Mouse (Mus musculus) E14TG2a.4 (cell line): Measurements from ENCODE around the gene Gars.

Source experiments
- CTCF ChIP-seq: conservative IDR thresholded peaks from 2 replicates; pipeline ENCODE4 v1.5.1; 2014; ENCODE audit warnings: low read length
- NANOG ChIP-seq: IDR thresholded peaks from 2 replicates; pipeline ENCODE4 v1.6.1; 2014; ENCODE audit warnings: borderline replicate concordance, low read length, mixed read lengths
- POU5F1 ChIP-seq: IDR thresholded peaks from 2 replicates; pipeline ENCODE4 v1.6.1; 2014; ENCODE audit warnings: low read length, borderline replicate concordance

- no peak for TF ChIP-seq CTCF
- no peak for TF ChIP-seq NANOG
- TF ChIP-seq POU5F1: no peak
Measured at GRCm38 (mm10) chr6:55082261-55083051, 44.6 kb downstream of the Gars start.
